Mouse (Mus musculus) midbrain, embryonic 15.5 days (tissue): ENCODE data around the gene Vwa5b2. TPM values are rescaled to one million over a fixed set of nuclear protein-coding genes. Genes with fewer than 3 reads are reported as not detected.

Source experiments
- ATAC-seq: fragments of 200-750 bp; cut with Nextera tagmentation; replicated peaks from 2 replicates; pipeline ENCODE4 v1.8.0; 2017; ENCODE audit warnings: moderate TSS enrichment
- H3K27ac ChIP-seq: fragments of 300-500 bp; sonication (generic); 2 replicates; pipeline ENCODE4 v1.5.1; 2015; ENCODE audit warnings: mild to moderate bottlenecking, inconsistent platforms
- H3K27me3 ChIP-seq: fragments of 300-500 bp; sonication (generic); replicated peaks from 2 replicates; pipeline ENCODE4 v1.6.1; 2015; ENCODE audit warnings: inconsistent platforms
- H3K36me3 ChIP-seq: fragments of 300-500 bp; sonication (generic); replicated peaks from 2 replicates; pipeline ENCODE4 v1.6.1; 2015; ENCODE audit warnings: inconsistent platforms
- H3K4me1 ChIP-seq: fragments of 300-500 bp; sonication (generic); 2 replicates; pipeline ENCODE4 v1.6.1; 2015; ENCODE audit warnings: inconsistent platforms
- H3K4me2 ChIP-seq: fragments of 300-500 bp; sonication (generic); 2 replicates; pipeline ENCODE4 v1.6.1; 2015; ENCODE audit warnings: inconsistent platforms, mild to moderate bottlenecking, moderate library complexity
- H3K4me3 ChIP-seq: fragments of 300-500 bp; sonication (generic); 2 replicates; pipeline ENCODE4 v1.5.1; 2015; ENCODE audit warnings: mild to moderate bottlenecking, inconsistent platforms
- H3K9ac ChIP-seq: fragments of 300-500 bp; sonication (generic); 2 replicates; pipeline ENCODE4 v1.6.1; 2015; ENCODE audit warnings: mild to moderate bottlenecking, inconsistent platforms
- H3K9me3 ChIP-seq: fragments of 300-500 bp; sonication (generic); 2 replicates; pipeline ENCODE4 v1.6.1; 2016; ENCODE audit warnings: inconsistent platforms
- WGBS: fragments of 180-500 bp; shearing (Covaris S2); methylation state at CpG from one replicate; pipeline ENCODE4 v1.1.7; 2015; ENCODE audit warnings: mixed read lengths; 5-methylcytosine and 5-hydroxymethylcytosine counted together
- microRNA counts: library from miRNA; unstranded; fragments of <30 nt; microRNA quantifications from one replicate; lab custom pipeline; 2016
- microRNA-seq: library from miRNA; unstranded; fragments of <30 nt; microRNA quantifications from one replicate; pipeline ENCODE4, GENCODE M21; 2016
- polyA plus RNA-seq: library from polyadenylated mRNA; unstranded; fragments of >200 nt; fragmentation: Nextera tagmentation; extraction: Ambion mirVana; gene quantifications from 2 replicates; pipeline ENCODE4 v1.2.1, GENCODE M21; 2015

Vwa5b2 gene
- polyA plus RNA-seq, 1 experiment from 2014 or later: 24.0 TPM

DNA sequence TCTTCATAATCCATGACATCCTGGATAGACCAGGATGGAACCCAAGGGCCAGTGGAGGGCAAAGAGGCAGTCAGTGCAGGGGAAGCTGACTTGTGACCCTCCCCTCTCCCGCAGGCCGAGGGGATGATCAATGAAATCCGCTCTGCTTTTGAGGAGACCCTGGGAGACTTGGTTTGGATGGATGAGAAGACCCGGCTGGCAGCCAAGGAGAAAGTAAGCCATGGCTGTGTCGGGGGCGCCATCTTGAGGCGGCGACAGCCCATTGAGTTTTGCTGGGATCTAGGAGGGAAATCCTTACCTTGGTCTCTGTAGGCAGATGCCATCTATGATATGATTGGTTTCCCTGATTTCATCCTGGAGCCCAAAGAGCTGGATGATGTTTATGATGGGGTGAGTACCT lies 52.9 kb downstream of the Vwa5b2 start:
- Histone ChIP-seq H3K4me2 (no peak overlapping the region), H3K9ac (no peak overlapping the region), H3K9me3 (no peaks in the 10 kb centered on the region), H3K27ac (no peak overlapping the region), H3K36me3 (no peaks in the 10 kb centered on the region), H3K27me3 (no peaks in the 10 kb centered on the region), H3K4me1 (no peaks in the 10 kb centered on the region), H3K4me3 (no peak overlapping the region)
- peak; percentile 58 for ATAC-seq
- 2% methylated on average over 8 of the region's 8 CpGs for WGBS

DNA sequence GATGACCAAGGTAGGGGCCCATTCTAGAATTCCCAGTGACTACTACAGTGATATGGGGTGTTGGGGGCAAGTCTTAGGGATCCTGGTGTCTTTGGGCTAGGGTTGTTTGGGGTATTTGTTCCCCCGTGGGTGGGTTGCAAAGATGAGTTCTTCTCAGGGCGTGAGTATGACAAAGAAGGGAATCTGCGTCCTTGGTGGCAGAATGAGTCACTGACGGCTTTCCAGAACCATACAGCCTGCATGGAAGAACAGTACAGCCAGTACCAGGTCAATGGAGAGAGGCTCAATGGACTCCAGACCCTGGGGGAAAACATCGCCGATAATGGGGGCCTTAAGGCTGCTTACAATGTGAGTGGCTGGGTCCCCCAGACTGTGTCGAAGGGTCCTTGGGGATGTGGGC lies 54.6 kb downstream of the Vwa5b2 start:
- Histone ChIP-seq H3K9ac (no peak overlapping the region), H3K27ac (no peak overlapping the region), H3K4me3 (no peak overlapping the region), H3K9me3 (no peaks in the 10 kb centered on the region), H3K4me1 (no peaks in the 10 kb centered on the region), H3K27me3 (no peaks in the 10 kb centered on the region), H3K4me2 (no peak overlapping the region), H3K36me3 (no peaks in the 10 kb centered on the region)
- 89% methylated on average over 7 of the region's 7 CpGs for WGBS
- ATAC-seq: no peak

DNA sequence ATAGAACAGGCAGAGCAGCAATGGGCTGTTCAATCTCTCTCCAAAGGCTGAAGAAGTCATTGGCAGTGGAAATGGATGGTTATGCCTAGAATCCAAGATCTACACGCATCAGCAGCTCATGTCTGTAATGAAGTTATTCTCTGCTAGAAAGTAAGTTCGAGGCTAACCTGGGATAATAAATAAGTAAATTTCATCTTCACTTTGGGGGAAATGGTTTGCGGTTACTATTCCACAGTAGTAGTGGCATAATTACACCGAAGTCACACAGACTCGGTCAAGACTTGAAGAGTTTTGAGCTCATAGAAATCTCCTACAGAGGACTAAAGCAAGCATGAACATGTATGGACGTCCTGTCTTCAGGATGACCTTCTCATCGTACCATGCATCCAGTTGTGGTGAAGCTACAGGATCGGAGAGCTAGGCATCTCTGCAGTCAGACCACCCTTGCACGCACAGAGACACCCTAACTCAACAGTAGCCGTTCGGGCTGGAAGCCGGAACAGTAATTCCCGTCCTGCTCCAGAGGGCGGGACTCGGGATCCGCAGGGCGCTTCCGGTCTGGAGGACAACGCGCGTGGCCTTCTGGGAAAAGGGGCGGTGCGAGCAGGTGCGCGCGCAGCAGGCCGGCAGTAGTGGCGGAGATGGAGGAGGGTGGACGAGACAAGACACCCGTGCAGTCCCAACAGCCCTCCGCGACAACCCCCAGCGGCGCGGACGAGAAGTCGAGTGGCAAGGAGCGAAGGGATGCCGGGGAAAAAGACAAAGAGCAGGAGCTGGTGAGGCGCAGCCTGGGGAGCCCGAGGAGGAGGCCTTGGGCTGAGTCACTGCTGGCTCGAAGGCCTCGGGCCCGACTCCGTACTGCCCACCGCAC lies 62.0 kb downstream of the Vwa5b2 start, which contains the start of gene Psmd2:
TSS of gene Psmd2 (plus strand) at position 577 of the 871 bp plus-strand sequence.
- H3K4me2 ChIP-seq: peak within 1 kb of the TSS; percentile 93
- WGBS: 2% methylated on average over 46 of the region's 46 CpGs
- peak within 1 kb of the TSS; percentile 90 for H3K4me3 ChIP-seq
- H3K36me3 ChIP-seq: peaks cover 18% of the 10 kb centered on the region; the same call in 1 of the 2 replicates
- H3K4me1 ChIP-seq: peaks cover 23% of the 10 kb centered on the region
- no peaks in the 10 kb centered on the region for H3K9me3 ChIP-seq
- peak; percentile 98 for ATAC-seq
- H3K27me3 ChIP-seq: no peaks in the 10 kb centered on the region
- H3K27ac ChIP-seq: peak within 1 kb of the TSS; percentile 83
- H3K9ac ChIP-seq: peak within 1 kb of the TSS; percentile 80

DNA sequence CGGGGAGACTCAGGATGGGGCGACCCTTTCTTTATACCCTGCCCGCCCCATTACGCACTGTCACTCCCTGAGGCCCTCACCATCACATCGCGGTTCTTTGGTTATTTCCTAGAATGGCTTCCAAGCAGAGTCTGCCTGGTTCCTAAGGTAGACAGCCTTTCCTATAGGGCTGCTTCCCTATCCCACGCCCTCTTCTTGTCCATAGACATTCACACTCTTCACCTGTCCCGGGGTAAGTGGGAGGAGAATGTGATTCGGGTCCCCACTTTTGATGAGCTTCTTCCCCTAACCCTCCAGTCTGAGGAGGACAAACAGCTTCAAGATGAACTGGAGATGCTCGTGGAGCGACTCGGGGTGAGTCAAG lies 62.7 kb downstream of the Vwa5b2 start:
- WGBS: 11% methylated on average over 12 of the region's 12 CpGs
- ATAC-seq: no peak

DNA sequence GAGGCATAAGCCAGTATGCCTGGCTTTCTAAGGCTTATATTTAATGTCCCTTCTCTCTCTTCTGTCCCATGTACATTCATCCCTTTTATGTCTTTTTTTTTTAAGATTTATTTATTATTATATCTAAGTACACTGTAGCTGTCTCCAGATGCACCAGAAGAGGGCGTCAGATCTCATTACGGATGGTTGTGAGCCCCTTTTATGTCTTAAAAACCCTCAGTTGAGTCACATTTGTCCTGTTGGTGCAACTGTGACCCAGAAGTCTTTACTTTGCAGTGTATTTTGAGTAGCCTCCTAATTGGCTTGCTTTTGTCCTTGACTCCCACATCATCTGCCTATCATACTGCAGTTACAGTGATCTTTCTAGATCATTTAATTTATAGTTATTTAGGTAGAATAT lies 64.0 kb downstream of the Vwa5b2 start:
- Histone ChIP-seq H3K27ac (no peak overlapping the region), H3K9me3 (no peaks in the 10 kb centered on the region), H3K4me3 (peak overlapping the region; percentile 3; the same call in 1 of the 2 replicates), H3K27me3 (no peaks in the 10 kb centered on the region), H3K9ac (no peak overlapping the region; the same call in 1 of the 2 replicates), H3K4me1 (peaks cover 23% of the 10 kb centered on the region), H3K36me3 (peaks cover 38% of the 10 kb centered on the region), H3K4me2 (peak overlapping the region; percentile 93; the same call in 1 of the 2 replicates)
- WGBS: 51% methylated on average over 2 of the region's 2 CpGs
- ATAC-seq: no peak

More for the DNA sequence above, 62.7 kb downstream of the Vwa5b2 start:
- peak overlapping the region; percentile 80 for H3K9ac ChIP-seq
- H3K9me3 ChIP-seq: no peaks in the 10 kb centered on the region
- H3K4me1 ChIP-seq: peaks cover 23% of the 10 kb centered on the region
- H3K27ac ChIP-seq: peak overlapping the region; percentile 72
- H3K27me3 ChIP-seq: no peaks in the 10 kb centered on the region
- peaks cover 24% of the 10 kb centered on the region for H3K36me3 ChIP-seq
- peak overlapping the region; percentile 93 for H3K4me2 ChIP-seq
- peak overlapping the region; percentile 90 for H3K4me3 ChIP-seq

MicroRNAs encoded within 50 kb of the gene (microRNA counts, 519-probe panel; counts per million panel counts)
- microRNA mmu-miR-1224 (lab: Ali Mortazavi, UCI): 2,404 counts per million, percentile 43 among the panel's probes with 10 or more counts

Small RNA genes within 50 kb of the gene (microRNA-seq; reads per million reads assigned to microRNA genes)
- 40.6 reads per million, percentile 42 among the genes with 10 or more reads in this experiment for gene Mir1224

Other genes with a start within 250 kb of the Vwa5b2 start
- 165 and 182 TPM in 2 replicates for gene Abcc5, start 163.1 kb upstream of the Vwa5b2 start, polyA plus RNA-seq
- 96.2 and 100 TPM in 2 replicates for gene Eif2b5, start 90.7 kb upstream of the Vwa5b2 start, polyA plus RNA-seq
- 42.0 and 43.8 TPM in 2 replicates for gene Dvl3, start 72.5 kb upstream of the Vwa5b2 start, polyA plus RNA-seq
- gene Ap2m1, start 54.0 kb upstream of the Vwa5b2 start, polyA plus RNA-seq: 1,259 and 1,287 TPM in 2 replicates
- gene Abcf3, start 40.9 kb upstream of the Vwa5b2 start, polyA plus RNA-seq: 85.8 and 86.2 TPM in 2 replicates
- 8.5 and 10.4 TPM in 2 replicates for gene Eef1akmt4, start 22.1 kb downstream of the Vwa5b2 start, polyA plus RNA-seq
- 0.21 TPM in 1 of 2 replicates, not detected in the other for gene Gm49333, start 22.1 kb downstream of the Vwa5b2 start, polyA plus RNA-seq
- 40.8 and 42.9 TPM in 2 replicates for gene Alg3, start 22.3 kb downstream of the Vwa5b2 start, polyA plus RNA-seq
- 33.5 and 35.8 TPM in 2 replicates for gene Camk2n2, start 31.8 kb downstream of the Vwa5b2 start, polyA plus RNA-seq
- gene Ece2, start 40.4 kb downstream of the Vwa5b2 start, polyA plus RNA-seq: 17.1 and 19.9 TPM in 2 replicates
- gene Psmd2, start 62.2 kb downstream of the Vwa5b2 start, polyA plus RNA-seq: 355 and 359 TPM in 2 replicates
- gene Eif4g1, start 78.8 kb downstream of the Vwa5b2 start, polyA plus RNA-seq: 146 and 148 TPM in 2 replicates
- gene Fam131a, start 103.8 kb downstream of the Vwa5b2 start, polyA plus RNA-seq: 58.1 and 58.5 TPM in 2 replicates
- 82.3 and 90.6 TPM in 2 replicates for gene Polr2h, start 128.2 kb downstream of the Vwa5b2 start, polyA plus RNA-seq
- gene Clcn2, start 128.3 kb downstream of the Vwa5b2 start, polyA plus RNA-seq: 33.7 and 33.8 TPM in 2 replicates
- 5.6 and 5.7 TPM in 2 replicates for gene Chrd, start 143.7 kb downstream of the Vwa5b2 start, polyA plus RNA-seq
- 1.3 and 1.7 TPM in 2 replicates for gene Thpo, start 145.0 kb downstream of the Vwa5b2 start, polyA plus RNA-seq